Mouse (Mus musculus): ENCODE measurements around the gene Ralgapa2.

DNA sequence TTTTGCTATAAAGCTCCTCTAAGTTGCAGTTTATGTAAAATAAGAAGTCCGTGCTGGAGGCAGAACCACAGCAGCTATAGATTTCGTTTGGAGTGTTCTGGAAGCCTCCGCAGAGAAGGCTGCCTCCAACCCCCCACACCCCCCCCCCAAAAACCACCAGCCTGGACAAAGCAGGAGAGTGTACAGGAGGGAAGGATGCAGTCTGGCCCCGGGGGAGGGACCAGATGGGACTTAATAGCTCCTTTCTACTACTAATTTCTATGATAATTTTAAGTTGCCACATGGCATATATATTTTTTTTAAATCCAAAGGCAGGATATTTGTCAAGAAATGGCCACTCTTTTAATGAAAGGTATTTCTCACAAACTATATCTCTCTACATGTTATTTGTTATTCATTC lies 198.3 kb downstream of the Ralgapa2 start:
- no peak for TF ChIP-seq CTCF (conservative IDR thresholded peaks at IDR 0.05 in 1 of 2, IDR thresholded peaks at IDR 0.05 in 1 of 2; ENCODE audit: low read depth in 2 of 2, low read length in 2 of 2)
- TF ChIP-seq ZMIZ1 (IDR thresholded peaks at IDR 0.05; ENCODE audit: low read depth, low read length): no peak
